Mouse (Mus musculus) spleen, adult 2 months (tissue): ENCODE results near the gene Cfd.

Experiments
- CTCF ChIP-seq: fragments of 200-500 bp; IDR thresholded peaks from 2 replicates; pipeline ENCODE4 v1.5.1; 2011; ENCODE audit warnings: mild to moderate bottlenecking, inconsistent platforms; ENCODE audit not compliant: insufficient read depth, insufficient read length, insufficient replicate concordance; ENCODE audit errors: extremely low read depth
- POLR2A ChIP-seq: fragments of 200-500 bp; IDR thresholded peaks from 2 replicates; pipeline ENCODE4 v1.6.1; 2011; ENCODE audit warnings: low read depth, low read length, inconsistent platforms

DNA sequence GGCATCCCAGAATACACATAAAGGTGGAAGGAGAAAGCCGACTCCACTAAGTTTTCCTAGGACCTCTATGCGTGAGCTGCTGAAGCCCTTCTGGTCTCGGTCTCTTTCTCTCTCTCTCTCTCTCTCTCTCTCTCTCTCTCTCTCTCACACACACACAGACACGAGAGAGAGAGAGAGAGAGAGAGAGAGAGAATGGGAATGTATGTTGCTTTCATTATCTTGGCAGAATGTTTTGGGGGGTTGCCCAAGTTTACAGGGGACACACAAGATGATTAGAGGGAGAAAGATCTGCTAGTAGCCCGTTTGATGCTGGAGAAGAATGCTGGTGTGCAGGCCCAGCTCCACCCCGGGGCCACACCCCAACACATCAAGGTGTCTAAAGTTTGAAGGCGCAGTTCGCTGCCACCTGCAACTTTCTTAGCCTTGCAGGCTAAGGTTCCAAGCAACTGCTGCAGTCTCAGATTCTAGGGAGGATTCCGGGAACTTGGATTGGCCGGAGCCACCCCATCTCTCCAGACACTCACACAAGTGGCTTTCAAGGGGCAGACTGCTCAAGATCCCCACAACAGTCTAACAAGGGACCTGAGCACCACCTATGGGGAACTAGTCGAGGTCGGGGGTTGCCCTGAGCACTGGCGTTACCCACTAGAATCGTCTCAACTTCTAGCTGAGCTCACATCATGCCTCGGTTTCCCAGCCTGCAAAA lies 35.3 kb downstream of the Cfd start:
- no peak for TF ChIP-seq CTCF
- TF ChIP-seq POLR2A: no peak
